Mouse (Mus musculus) bone marrow macrophage, adult 2 months (primary cell): ENCODE measurements at regions not wholly inside any gene's neighbourhood (a gene's known extent, or its start where the extent isn't known, plus 50 kb on each side); places are given as distances from the start of the nearest gene placed in this dataset.

ENCODE experiments used
- CTCF ChIP-seq: IDR thresholded peaks from 2 replicates; pipeline ENCODE4 v1.5.1; 2012; ENCODE audit warnings: low read depth, mild to moderate bottlenecking, low read length, moderate library complexity
- POLR2A ChIP-seq: IDR thresholded peaks from 2 replicates; pipeline ENCODE4 v1.6.1; 2012; ENCODE audit warnings: mild to moderate bottlenecking, low read depth, low read length, borderline replicate concordance

DNA sequence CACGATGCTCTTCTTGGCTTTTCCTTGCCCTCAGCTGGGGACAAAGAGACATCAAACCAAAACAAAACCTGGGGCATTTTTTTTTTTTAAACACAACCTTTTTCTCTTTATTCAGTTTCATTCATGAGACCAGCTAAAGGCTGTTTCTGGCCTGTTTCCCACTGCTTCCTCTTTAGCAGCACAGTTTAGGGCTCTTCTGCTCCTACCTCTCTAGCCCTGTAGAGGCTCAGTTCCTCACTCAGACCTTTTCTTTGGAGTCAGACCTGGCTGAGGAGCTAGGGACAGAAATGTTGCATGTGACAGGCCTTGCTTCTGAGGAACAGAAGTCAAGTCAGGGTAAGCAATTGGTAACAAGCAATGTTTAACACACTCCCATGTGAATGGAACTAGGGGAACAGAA, 198.1 kb upstream of the Jun start:
- no peak for TF ChIP-seq CTCF
- no peak for TF ChIP-seq POLR2A
